Mouse (Mus musculus) left cerebral cortex, postnatal 25 days (tissue): ENCODE results near the gene Ssxb6. TPM values are rescaled to one million over a fixed set of nuclear protein-coding genes. Genes with fewer than 3 reads are reported as not detected.
"Not testable (repeated sequence)": the region's sequence is repeated elsewhere in the genome, so short reads cannot be mapped to it uniquely, and the experiment has no call there.

Experiments
- DNase-seq, 2 experiments: peaks; one replicate each; pipeline ENCODE4 v3.0.0; 2022; ENCODE audit warnings: low spot score in 2 of 2, mixed read lengths in 1 of 2
- intact Hi-C: fragments of 180-260 bp; cut with DNase I; formaldehyde crosslinking; loops from one replicate; pipeline ENCODE4 v1.15.1; 2025
- total RNA-seq, 2 experiments: library from RNA; stranded (reverse); gene quantifications; 2 replicates each; pipeline ENCODE4 v1.2.3; 2021

Ssxb6 gene
- not detected for total RNA-seq

DNA sequence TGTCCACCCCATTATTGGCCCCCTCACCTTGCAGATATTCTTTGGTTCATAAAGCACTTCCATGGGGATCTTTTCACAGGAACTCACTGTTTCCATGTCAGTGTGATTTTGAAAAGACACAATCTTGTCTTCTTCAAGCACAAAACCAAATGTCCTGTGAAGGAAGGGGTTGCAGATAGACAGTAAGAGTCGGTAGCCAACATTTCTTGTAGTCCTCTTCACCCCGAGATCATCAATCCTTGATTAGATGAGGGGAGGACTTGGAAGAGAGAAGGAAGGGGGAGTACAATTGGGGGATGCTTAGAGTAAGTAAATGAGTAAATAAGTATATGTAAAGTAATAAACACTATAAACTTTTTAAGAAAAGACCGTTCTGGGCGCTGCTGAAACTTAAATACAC, at the start of gene Ssxb6:
Gene Ssxb6, minus strand, starts transcription at position 101 of the 400 bp plus-strand sequence.
- DNase-seq: not testable (repeated sequence)
- intact Hi-C loops: loop anchor here (5.0 kb wide), 1 partner anchor 134 kb away; no protein-coding TSS in a partner anchor

DNA sequence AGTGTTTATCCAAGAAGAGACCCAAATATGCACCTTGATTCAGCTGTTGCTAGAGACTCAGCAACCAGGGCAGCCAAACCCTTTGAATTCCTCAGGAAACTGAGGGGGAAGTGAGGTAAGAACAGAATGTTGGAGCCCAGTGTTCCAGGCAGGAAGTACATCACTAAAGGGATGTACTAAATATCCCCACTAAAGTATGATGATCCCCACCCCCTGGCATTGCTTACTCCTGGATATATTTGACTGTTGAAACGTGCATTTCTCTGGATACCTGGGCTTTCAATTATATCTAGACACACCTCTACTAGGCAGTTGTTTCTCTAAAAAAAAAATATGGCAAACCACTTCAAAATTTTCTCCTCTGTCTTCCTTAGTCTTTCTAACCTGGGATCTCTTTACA, 43.7 kb upstream of the Ssxb6 start, which contains the start of gene Ssxb3:
Gene Ssxb3, minus strand, starts transcription at position 101 of the 400 bp plus-strand sequence.
- intact Hi-C loops, DNase-seq: not testable (repeated sequence)

DNA sequence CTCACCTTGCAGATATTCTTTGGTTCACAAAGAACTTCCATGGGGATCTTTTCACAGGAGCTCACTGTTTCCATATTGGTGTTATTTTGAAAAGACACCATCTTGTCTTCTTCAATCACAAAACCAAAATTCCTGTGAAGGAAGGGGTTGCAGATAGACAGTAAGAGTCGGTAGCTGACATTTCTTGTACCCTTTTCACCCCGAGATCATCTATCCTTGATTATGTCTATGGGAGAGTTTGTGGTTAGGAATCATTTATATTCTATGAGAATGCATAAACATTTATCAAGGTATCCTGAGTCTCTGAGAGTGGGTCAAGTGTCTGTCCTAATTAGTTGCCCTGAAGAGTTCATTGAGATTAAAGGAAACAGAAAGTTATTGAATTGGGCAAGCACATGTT, 23.2 kb downstream of the Ssxb6 start, which contains the start of gene Gm14459:
Gene Gm14459, minus strand, starts transcription at position 101 of the 400 bp plus-strand sequence.
- no peak for DNase-seq
- intact Hi-C loops: no loop called here

Other genes starting within 250 kb of the Ssxb6 start
- gene Ssxb10, start 220.8 kb downstream of the Ssxb6 start, total RNA-seq: not detected
- gene Ssxb9, start 181.3 kb downstream of the Ssxb6 start, total RNA-seq: not detected
- not detected for gene Ssxb1, start 134.9 kb downstream of the Ssxb6 start, total RNA-seq
- not detected for gene Ssxb2, start 86.5 kb downstream of the Ssxb6 start, total RNA-seq
- gene Gm14459, start 23.3 kb downstream of the Ssxb6 start, total RNA-seq: not detected
- gene Ssxb3, start 43.6 kb upstream of the Ssxb6 start, total RNA-seq: not detected
- gene Ssxb8, start 142.6 kb upstream of the Ssxb6 start, total RNA-seq: not detected
- gene Ssx9, start 200.2 kb upstream of the Ssxb6 start, total RNA-seq: not detected